Mouse (Mus musculus) hindbrain, embryonic 15.5 days (tissue): ENCODE measurements at regions not wholly inside any gene's neighbourhood (a gene's known extent, or its start where the extent isn't known, plus 50 kb on each side); places are given as distances from the start of the nearest gene placed in this dataset.

Experiments used
- ATAC-seq: fragments of 200-750 bp; cut with Nextera tagmentation; 2 replicates; pipeline ENCODE4 v1.8.0; 2017; ENCODE audit warnings: low read depth, moderate number of reproducible peaks, moderate TSS enrichment; ENCODE audit not compliant: low FRiP score
- H3K27ac ChIP-seq: fragments of 300-500 bp; sonication (generic); replicated peaks from 2 replicates; pipeline ENCODE4 v1.5.1; 2015; ENCODE audit warnings: mild to moderate bottlenecking, inconsistent platforms
- H3K27me3 ChIP-seq: fragments of 300-500 bp; sonication (generic); 2 replicates; pipeline ENCODE4 v1.6.1; 2015; ENCODE audit warnings: control low read depth, inconsistent platforms
- H3K36me3 ChIP-seq: fragments of 300-500 bp; sonication (generic); 2 replicates; pipeline ENCODE4 v1.6.1; 2015; ENCODE audit warnings: control low read depth, inconsistent platforms
- H3K4me1 ChIP-seq: fragments of 300-500 bp; sonication (generic); replicated peaks from 2 replicates; pipeline ENCODE4 v1.6.1; 2015; ENCODE audit warnings: control low read depth, inconsistent platforms
- H3K4me2 ChIP-seq: fragments of 300-500 bp; sonication (generic); 2 replicates; pipeline ENCODE4 v1.6.1; 2015; ENCODE audit warnings: moderate library complexity, mild to moderate bottlenecking, inconsistent platforms
- H3K4me3 ChIP-seq: fragments of 300-500 bp; sonication (generic); 2 replicates; pipeline ENCODE4 v1.5.1; 2015; ENCODE audit warnings: mild to moderate bottlenecking, inconsistent platforms
- H3K9ac ChIP-seq: fragments of 300-500 bp; sonication (generic); 2 replicates; pipeline ENCODE4 v1.6.1; 2015; ENCODE audit warnings: inconsistent platforms
- H3K9me3 ChIP-seq: fragments of 300-500 bp; sonication (generic); 2 replicates; pipeline ENCODE4 v1.6.1; 2016; ENCODE audit warnings: control low read depth, inconsistent platforms
- WGBS: fragments of 180-500 bp; shearing (Covaris S2); methylation state at CpG from one replicate; pipeline ENCODE4 v1.1.7; 2015; 5-methylcytosine and 5-hydroxymethylcytosine counted together

DNA sequence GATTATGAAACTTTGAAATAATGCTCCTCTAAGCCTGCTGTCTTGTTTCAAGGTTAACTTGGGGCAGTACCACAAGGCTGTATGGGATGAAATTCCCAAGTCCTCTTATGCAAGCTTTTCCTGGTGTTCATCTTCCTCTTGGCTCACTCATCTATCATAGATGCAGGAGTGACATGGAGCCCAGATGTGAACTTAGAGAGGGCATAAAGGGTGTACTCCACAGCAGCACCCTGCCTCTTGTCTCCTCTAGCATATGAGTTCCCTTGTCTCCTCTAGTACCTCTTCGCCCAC, 53.3 kb upstream of the Igf1 start:
- H3K9me3 ChIP-seq: no peaks in the 10 kb centered on the region
- no peaks in the 10 kb centered on the region for H3K36me3 ChIP-seq
- no peaks in the 10 kb centered on the region for H3K4me1 ChIP-seq
- no peak overlapping the region for H3K9ac ChIP-seq
- 100% methylated on average over 1 of the region's 1 CpGs for WGBS
- no peak for ATAC-seq
- no peak overlapping the region for H3K27ac ChIP-seq
- no peaks in the 10 kb centered on the region for H3K27me3 ChIP-seq
- no peak overlapping the region for H3K4me2 ChIP-seq
- H3K4me3 ChIP-seq: no peak overlapping the region
